Mouse (Mus musculus): Measurements from ENCODE around the gene Ttc8. TPM values are rescaled to one million over a fixed set of nuclear protein-coding genes. Genes with fewer than 3 reads are reported as not detected.

Gene Ttc8
- total and polyA plus RNA-seq, 3 experiments, result not detected

GRCm38 (mm10) chr12:99030022-99030421 lies 109.6 kb downstream of the Ttc8 start:
- TF ChIP-seq POLR2A (IDR thresholded peaks at IDR 0.05; ENCODE audit: control insufficient read depth in 1 of 2, insufficient read depth in 1 of 2, low read depth in 1 of 2, low read length in 2 of 2, poor library complexity in 1 of 2) (no peak), ELF1 (IDR thresholded peaks at IDR 0.05; ENCODE audit: low read depth, low read length) (no peak), KAT2A (conservative IDR thresholded peaks at IDR 0.05; ENCODE audit: low read depth, low read length) (no peak), MYB (IDR thresholded peaks at IDR 0.05; ENCODE audit: low read depth, low read length) (no peak), JUND (IDR thresholded peaks at IDR 0.05; ENCODE audit: low read depth, low read length) (no peak), CHD2 (IDR thresholded peaks at IDR 0.05; ENCODE audit: low read length) (no peak), SMC3 (IDR thresholded peaks at IDR 0.05; ENCODE audit: low read depth, low read length) (no peak), ZC3H11A (IDR thresholded peaks at IDR 0.05; ENCODE audit: low read depth, low read length) (no peak), CTCF (IDR thresholded peaks at IDR 0.05 in 2 of 3, conservative IDR thresholded peaks at IDR 0.05 in 1 of 3; ENCODE audit: control insufficient read depth in 1 of 3, insufficient read depth in 1 of 3, low read depth in 2 of 3, low read length in 3 of 3, poor library complexity in 1 of 3, severe bottlenecking in 1 of 3) (no peak)
- no peaks in the 10 kb centered on the region for H3K79me2 ChIP-seq (ENCODE audit: control insufficient read depth, insufficient read depth, low read length, poor library complexity)

More at GRCm38 (mm10) chr12:99030022-99030421, 109.6 kb downstream of the Ttc8 start:
- no peaks in the 10 kb centered on the region for H3K9me3 ChIP-seq (replicated peaks; ENCODE audit: insufficient read depth, low read length)
- H3K4me3 ChIP-seq (ENCODE audit: control insufficient read depth in 1 of 2, insufficient read depth in 1 of 2, low read depth in 2 of 2, low read length in 2 of 2), result no peak overlapping the region
- peaks cover 10 to 13% of the 10 kb centered on the region in 2 experiments; a peak in 3 of 4 replicates for H3K4me1 ChIP-seq (ENCODE audit: control insufficient read depth in 1 of 2, insufficient read depth in 2 of 2, low read length in 2 of 2)
- no peak overlapping the region for H3K9ac ChIP-seq (ENCODE audit: control insufficient read depth, low read depth, low read length, poor library complexity, severe bottlenecking)
- H3K36me3 ChIP-seq (ENCODE audit: control insufficient read depth in 1 of 2, insufficient read depth in 2 of 2, low read length in 2 of 2), result peaks cover 0 to 15% of the 10 kb centered on the region in 2 experiments; a peak in 2 of 4 replicates
- peaks cover 0 to under 1% of the 10 kb centered on the region in 2 experiments; a peak in 1 of 4 replicates for H3K27me3 ChIP-seq (ENCODE audit: control insufficient read depth in 1 of 2, insufficient read depth in 2 of 2, low read length in 2 of 2)
- no peak overlapping the region for H3K27ac ChIP-seq (ENCODE audit: control insufficient read depth, low read depth, low read length)
- no peak for DNase-seq (ENCODE audit: low read depth, low spot score)

Other genes starting within 250 kb of the Ttc8 start
- 1.2 and 1.7 TPM in 2 replicates for gene Ptpn21, start 183.2 kb upstream of the Ttc8 start, total RNA-seq (2012; rRNA removed)
- 1 to 10 TPM in 1 of 2 experiments, not detected in 1; 3.8 TPM for gene Ptpn21, start 183.2 kb upstream of the Ttc8 start, polyA plus RNA-seq (2012; ENCODE audit: insufficient read depth in 1 of 2, insufficient read length in 2 of 2, low read depth in 1 of 2, low replicate concordance in 2 of 2, missing spikeins in 1 of 2)
- gene Zc3h14, start 173.6 kb upstream of the Ttc8 start, total RNA-seq (2012; rRNA removed), result 74.9 and 80.1 TPM in 2 replicates
- gene Zc3h14, start 173.6 kb upstream of the Ttc8 start, polyA plus RNA-seq (2012; ENCODE audit: insufficient read depth in 1 of 2, insufficient read length in 2 of 2, low read depth in 1 of 2, low replicate concordance in 2 of 2, missing spikeins in 1 of 2), result 100 to 1,000 TPM in 1 of 2 experiments, 10 to 100 TPM in 1; 88.5 to 429 TPM
- gene Eml5, start 19.1 kb upstream of the Ttc8 start, total RNA-seq (2012; rRNA removed), result 4.7 and 6.2 TPM in 2 replicates
- gene Eml5, start 19.1 kb upstream of the Ttc8 start, polyA plus RNA-seq (2012; ENCODE audit: insufficient read depth in 1 of 2, insufficient read length in 2 of 2, low read depth in 1 of 2, low replicate concordance in 2 of 2, missing spikeins in 1 of 2), result 10 to 100 TPM in 1 of 2 experiments, not detected in 1; 13.2 TPM

Data from MEL (cell line).